Mouse (Mus musculus) kidney, postnatal 14 days (tissue): ENCODE measurements around the gene Sod1.

Experiments used
- DNase-seq: peaks from one replicate; pipeline ENCODE4 v3.0.0; 2022; ENCODE audit warnings: mixed read lengths

The Sod1 gene

GRCm38 (mm10) chr16:90260097-90260496 is 39.5 kb downstream of the Sod1 start:
- no peak for DNase-seq

DNA sequence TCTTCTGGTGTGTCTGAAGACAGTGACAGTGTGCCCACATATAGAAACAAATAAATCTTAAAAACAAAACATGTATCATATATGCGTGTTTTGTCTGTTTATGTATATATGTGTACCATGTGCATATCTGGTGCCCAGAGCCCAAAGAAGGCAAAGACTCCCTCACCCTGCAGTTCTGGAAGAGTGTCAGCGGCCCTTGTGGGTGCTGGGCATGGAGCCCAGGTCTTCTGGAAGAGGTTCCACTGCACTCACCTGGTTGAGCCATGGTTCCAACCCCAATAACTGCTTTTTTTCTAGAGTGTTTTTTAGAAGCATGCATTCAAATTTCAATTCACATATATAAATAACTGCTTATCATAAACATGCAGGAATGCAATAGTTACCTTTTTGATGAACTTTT is 41.2 kb downstream of the Sod1 start:
- no peak for DNase-seq

- no peak for DNase-seq
These were observed 43.5 kb downstream of the Sod1 start for GRCm38 (mm10) chr16:90264021-90264420.

GRCm38 (mm10) chr16:90265106-90265505 is 44.6 kb downstream of the Sod1 start:
- no peak for DNase-seq

DNA sequence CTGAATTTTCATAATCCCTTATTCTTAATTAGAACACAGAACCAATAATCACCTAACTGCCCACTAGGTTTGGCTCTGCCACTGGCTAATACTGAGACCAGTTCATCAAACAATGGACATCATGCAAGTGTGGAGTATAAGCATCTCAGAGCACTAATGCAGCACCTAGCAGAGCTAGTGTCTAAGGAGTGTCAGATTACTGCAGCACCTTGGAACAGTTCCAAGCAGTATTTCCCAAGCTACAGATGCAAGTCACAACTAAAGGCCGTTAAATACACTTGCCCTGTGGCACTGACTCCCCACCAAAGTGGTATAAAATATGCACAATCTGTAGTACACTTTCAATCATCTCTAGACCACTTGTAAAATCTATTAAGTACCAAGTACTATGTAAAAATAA is 46.0 kb downstream of the Sod1 start:
- peak; percentile 14 for DNase-seq

DNA sequence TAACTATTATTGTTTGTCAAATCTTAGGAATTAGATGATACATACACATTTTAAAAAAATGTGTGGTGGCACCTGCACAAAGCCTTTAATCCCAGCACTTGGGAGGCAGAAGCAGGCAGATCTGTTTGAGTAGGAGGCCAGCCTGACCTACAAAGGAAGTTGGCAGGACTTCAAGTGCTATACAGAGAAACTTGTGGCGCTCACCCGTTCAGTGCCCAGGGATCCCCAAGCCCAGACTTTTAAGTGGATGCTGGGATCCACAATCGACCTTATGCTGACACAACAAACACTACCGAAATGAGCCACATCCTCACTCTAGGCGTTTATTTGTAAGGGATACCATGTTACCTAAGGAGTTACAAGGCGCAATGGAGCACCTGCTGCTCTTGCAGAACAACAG is 55.0 kb downstream of the Sod1 start:
- DNase-seq, result no peak
